Mouse (Mus musculus): ENCODE data around the gene Gm45618.

Gm45618 gene

DNA sequence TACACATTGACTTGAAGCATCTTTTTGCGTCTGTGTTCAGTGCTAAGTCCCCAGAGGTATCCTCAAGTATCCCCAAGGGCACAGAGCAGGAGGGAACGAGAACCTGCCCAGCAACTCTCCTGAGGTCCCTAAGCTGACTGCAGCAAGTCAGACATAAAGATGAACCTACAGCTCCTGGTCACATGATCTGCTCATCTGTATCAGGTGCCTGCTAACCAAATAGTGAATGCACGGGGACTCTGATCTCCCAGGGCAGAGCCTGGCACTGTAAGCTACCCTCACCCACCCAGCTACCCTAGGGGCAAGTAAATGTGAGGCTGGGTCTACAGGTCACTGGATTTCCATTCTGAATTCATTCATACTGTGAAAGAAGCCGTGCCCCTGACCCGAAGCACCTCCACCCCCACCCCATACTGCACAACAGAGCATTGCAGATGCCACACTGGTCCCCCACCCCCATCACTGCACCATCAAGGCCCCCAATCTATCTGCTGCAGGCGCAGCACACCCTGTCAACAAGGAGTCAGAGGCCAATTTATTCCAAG, 26.8 kb downstream of the Gm45618 start:
- DNase-seq, result no peak

DNA sequence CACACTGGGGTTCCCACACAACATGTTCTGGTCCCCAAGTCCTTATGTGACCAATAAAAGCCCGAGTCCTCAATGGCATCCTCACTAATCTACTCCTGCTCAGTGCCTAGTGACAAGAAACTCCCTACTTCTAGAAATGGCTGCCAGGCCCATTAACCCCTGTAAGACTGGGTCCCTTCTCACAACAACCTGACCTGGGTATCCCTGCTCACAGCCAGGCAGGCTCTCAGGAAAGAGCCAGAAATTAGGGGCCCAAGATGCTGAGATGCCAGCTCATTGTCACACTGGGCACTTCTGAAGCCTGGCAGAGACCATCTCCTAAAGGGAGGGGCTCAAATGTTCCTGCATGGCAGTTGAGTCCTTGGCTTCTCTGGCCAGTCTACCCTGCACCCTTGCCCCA, 27.5 kb downstream of the Gm45618 start:
- DNase-seq, result no peak

DNA sequence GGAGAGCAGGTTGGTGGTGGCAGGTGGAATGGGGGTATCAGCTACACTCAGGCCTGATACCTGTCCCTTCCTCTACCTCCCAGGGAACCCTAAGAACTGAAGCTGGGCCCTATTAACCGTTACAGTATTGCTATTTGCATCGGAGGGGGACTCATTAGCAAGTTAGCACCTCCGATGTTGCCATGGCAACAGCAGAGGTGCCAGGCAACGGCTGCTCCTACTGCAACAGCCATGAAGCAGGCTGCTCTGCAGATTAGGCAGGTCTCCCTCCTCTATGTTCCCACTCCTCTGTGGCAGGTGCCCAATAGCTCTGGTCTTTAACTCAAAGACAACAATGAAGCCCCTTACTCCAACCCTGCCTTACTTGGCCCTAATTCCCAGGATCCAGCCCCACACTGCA, 28.7 kb downstream of the Gm45618 start:
- DNase-seq, result no peak

DNA sequence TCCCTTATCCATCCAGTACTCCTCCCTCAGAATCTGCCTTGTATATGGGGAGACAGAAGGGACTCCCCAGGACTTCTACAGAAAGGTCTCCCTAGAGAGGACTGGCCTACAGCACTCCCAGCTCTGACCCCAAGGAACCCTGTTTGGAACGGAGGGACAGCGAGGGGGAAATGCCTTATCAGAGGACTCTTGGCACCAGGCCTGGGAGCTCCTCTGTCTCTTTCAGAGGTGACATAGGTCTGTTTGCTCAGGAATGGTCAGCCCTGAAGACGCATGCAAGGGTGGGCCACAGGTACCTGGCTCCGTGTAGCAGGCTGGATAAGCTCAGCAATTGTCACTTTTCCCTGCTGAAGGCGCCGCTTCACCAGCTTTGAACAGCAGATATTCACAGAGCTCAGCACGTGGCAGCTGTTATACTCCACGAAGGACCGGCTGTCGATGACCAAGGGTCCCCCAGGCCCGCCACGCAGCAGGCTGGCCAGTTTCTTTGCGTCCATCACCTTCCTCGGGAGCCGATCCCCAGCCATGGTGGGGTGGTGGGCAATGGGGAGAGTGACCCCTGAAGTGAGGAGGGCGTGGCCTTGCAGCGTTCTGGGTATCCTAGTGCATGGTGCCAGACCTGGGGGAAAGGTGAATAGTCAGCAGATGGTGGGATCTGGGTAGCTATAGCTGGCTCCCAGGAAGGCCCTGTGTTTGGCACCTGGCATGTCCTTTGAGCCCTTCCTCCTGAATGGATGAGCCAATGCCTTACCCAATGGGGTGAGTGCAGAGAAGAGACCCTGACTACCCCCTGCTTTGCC, 30.7 kb downstream of the Gm45618 start:
- no peak for DNase-seq

DNA sequence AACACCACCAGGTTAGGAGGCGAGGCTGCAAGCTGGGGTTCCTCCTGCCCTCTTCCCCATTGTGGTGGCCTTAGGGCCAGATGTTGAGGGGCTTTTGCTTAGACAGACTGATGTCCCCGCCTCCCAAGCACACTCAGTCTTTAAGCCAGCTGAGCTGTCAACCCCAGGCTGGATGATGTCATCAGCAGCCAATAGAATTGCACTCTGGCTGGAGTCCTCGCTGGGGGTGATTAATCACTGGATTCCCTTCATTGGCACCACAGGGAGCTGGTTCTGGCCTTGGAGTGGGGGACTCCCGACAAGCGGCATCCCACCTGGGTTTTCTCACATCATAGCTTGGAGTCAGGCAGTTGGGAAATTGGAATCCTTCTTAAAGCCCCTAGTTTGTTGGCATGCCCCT, 31.6 kb downstream of the Gm45618 start:
- DNase-seq, result no peak

DNA sequence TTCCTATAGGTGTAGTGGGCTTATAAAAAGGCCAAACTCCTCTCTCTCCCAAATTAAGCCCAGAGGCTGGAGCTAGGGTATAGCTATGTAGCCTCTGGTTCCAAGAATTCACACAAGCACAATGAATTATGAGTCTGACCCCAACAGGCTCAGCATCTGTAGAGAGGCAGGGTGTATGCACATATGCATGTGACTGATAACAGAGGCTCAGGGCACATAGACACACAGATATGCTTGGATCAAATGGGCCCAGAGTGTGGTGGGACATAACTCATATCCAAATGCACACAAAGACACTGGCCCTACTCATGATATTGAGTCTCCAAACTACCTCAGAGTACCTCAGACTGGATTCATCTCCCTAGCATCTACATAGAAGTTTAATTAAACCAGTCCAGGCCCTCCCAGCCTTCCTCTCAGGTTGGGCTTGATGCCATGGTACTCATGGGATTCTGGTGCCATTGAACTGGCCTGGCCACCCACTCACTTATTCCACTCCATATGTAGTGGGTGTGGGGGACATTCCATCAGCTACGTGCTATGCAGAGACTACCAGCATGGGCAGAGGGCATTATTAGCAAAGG, 33.4 kb downstream of the Gm45618 start:
- DNase-seq, result no peak

DNA sequence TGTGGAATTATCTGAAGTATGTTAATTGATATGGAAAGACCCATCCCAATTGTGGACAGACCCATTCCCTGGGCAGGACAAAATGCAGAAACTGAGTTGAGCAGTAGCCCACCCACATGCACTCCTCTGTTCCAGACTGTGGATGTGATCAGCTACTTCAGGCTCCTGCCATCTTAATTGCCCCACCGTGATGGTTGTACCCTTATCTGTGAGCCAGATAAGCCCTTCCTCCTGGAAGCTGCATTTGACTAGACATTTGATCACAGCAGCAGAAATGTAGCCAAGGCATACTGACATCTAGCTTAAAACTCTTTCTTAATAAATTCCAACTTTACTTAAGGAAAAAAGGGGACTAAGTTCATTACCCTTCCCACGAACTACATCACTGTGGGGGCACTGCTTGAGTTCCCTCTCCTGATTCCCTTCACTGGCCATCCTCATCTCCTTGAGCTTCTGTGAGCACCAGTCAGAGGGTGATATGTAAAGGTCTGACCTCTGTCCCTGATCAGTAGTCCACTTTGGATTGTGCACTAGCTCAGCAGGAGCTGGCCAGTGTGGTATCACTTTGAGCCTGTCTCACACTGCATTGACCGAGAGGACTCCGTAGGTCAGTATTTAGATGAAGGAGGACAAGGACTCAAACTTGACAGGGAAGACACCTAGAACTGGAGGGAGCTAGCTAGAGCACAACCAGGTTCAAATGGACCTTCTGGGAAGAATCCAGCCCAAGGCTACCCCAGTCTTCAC, 34.2 kb downstream of the Gm45618 start:
- no peak for DNase-seq

DNA sequence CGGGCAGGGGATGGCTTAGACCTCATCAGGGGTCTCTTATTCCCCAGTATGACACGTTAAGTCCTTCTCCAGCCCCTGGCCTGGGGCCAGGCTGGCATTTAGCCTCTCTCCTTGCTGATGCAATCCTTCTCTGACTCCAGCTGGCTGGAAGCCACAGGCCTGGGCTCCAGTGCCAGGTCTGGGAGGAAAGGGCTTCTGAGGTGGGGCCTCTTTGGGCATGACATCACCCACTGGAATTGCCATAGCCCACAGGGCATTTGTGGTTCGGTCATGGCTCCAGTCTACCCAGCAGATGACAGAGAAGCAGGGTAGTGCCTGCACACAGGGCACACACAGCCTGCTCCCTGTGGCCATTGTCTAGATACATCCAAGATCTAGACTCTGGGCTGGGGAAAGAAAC, 35.7 kb downstream of the Gm45618 start:
- DNase-seq, result peak; percentile 70

DNA sequence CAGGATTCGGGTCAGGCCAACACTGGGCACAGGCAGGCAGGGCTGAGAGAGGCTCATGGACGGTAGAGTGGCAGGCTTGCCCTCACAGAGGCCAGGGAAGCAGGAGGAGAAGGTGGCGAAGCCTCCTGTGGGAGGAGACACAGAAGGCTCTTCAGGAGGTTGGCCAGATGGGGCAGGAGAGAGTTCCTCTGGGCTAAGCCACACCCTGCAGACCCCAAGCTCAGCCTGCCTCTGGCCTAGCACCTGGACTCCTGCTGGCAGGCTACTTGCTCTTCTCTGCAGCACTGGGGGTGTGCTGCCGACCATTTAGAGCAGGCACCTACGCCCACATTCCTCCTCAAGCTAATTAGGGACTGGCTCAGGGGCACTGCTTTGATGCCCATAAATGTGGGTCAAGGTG, 36.1 kb downstream of the Gm45618 start:
- no peak for DNase-seq

DNA sequence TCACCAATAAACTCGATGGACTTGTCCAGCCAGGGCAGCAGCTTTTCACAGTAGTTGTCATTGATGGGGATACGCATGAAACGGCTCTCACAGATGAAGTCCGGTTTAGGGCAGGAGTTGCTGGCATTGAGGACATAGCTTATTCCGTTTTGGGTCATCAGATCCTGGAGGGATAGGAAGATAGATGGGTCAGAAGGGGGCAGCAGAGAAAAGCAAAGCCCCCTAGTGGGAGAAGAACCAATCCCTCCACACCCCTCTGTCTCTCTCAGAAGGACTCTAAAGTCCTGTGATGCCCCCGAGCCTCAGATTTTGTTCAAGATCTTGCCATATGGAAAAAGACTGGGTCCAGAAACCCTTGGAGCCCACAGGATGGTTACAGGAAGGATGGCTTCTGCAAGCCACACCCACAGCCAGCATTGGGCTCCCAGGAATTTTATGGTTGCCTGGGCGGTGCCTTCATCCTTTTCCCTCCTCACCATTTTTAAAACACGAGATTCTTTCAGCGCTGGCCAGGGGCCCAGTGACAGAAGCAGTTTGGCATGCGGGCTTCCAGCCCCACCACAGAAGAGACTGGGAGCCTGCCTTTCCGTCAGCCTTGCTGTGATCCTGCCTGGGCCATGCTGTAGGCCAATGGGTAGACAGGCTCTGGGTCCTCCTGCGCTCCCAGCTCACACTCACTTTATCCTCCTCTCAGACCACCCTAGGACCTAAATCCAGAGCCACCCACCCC, 36.8 kb downstream of the Gm45618 start:
- peak; percentile 44 for DNase-seq

DNA sequence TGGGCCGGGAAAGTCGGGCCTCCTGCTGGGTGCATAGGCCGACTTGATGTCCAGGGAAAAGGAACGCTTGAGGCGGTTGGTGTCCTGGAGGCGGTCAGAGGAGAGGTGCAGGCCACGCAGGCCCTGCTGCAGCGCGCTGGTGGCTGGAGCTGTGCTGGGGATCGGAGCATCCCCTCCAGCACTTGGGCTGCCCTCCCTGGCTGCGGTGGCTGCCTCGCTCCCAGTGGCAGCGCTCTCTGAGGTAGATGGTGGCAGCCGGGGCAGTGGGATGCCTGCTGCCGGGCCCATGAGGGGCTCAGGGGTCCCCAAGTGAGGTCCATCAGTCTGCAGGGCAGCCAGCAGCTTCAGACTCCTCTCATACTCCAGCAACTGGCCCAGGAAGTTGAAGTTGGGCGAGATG, 37.9 kb downstream of the Gm45618 start:
- no peak for DNase-seq

DNA sequence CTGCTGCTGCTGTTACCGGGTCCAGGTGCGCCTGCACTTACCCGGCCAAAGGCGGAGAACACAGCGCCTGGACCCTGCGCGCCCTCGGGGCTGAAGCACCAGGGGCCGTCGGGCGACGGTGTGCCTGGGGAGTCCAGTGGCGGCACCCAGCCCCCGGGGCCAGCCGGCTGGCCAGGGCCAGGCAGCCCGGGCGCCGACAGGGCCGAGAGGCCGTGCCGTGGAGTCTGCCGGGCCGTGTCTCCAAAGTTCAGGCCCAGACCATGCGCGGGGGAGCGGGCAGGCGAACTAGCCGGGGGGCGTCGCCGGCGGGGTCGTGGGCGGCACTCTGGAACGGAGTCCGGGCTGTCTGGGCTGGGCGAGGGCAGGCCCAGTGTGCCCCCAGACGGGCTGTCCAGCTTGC, 38.4 kb downstream of the Gm45618 start:
- DNase-seq, result no peak

DNA sequence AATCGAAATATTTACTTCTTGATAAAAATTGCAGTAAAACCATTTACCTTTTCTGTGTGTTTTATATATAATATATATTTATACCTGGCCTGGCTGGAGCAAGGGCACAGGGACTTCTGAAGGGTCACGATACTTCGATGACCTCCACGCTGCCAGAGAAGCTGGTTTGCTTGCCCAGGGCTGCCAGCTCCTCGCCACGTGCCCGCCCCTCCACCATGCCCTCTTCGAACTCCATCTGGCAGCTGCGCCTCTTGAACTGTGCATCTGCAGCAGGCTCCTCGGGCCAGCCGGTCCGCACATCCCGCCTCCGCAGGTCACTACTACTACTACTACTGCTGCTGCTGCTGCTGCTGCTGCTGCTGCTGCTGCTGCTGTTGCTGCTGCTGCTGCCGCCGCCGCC, 38.8 kb downstream of the Gm45618 start:
- DNase-seq, result no peak

DNA sequence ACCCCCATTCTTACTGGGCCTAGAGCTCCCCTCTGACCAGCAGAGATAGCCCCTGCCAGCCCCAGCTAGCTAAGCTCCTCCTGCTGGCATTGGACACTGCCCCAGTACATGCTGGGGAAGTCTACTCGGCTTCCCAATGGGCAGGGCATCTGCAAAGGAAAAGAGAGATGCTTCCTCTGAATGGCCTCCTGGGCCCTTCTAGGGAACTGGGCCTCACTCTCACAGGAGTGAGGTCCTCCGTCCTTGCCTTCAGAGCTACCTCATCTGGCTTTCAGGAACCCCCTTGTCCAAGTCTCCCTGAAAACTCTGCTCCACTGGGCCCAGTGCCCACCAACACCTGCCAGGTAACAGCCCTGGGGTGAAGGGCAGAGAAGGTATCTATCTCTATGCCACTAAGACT, 39.7 kb downstream of the Gm45618 start:
- DNase-seq, result no peak

DNA sequence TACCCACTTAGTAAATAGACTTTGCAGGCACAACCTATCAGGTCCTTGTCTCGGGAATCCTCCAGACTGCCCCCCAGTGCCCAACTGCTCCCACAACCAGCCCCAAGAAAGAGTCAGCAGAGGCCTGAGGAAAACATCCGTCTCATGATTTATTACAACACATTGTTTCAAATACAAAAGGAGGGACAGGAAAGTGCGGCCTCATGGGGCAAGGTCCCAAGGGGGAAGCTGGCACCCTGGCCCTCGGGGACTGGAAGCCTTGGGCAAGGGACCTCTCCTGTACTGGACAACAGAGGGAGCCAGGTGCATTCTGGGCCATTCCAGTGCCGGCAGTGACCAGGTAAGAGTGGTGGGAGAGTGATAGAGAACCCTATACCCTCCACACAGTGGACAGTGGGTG, 41.2 kb downstream of the Gm45618 start:
- DNase-seq, result no peak

DNA sequence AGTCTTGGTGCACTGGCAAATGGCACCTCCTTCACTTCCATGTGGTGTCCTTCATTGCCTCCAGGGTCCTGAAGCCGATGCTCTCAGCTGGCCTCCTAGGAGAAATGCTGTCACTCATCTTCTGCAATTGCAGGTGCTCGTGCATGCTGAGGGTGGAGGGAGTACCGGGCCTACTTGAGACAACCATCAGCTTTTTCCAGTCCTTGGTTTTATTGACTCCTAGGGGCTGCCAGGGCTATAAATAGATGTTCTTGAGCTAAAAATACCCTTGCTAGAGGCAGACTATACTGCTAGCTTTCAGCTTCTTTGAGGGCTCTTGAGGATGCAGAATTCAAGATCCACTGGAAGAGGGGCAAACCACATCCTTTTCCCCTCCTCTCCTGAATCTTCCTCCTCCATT, 43.4 kb downstream of the Gm45618 start:
- no peak for DNase-seq

DNA sequence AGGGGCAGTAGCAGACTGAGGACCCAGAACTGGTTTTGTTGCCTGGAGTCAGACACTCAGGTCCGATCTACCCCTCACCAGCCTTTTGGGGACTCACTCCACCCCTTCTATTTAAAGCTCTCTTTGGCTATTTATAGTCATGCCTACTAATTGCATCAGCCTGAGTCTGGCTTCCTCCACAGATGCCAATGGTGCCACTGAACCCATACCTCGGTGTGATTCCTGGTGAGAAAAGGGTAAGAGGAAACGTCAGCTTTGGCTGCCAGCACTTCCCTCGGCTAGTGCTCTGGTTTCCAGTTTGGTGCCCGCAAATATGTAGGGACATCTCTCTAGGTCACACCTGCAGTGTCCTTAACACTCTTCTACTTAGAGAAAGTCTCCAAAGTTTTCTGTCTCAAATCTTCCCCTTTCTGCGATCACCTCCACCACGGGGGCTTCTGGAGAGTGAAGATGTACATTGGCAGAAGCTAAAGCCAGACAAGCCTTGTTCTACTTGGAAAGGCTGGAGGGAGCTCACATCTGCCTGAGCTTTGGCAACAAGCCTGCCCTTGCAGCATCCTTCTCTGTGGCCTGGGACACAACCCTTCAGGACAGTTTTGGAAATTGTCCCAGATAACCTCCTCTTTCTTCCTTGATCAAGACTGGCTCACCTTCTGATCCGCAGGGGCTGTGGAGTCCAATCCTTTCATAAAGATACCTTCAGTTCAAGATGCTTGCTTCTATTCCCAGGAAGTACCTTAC, 46.2 kb downstream of the Gm45618 start:
- no peak for DNase-seq

DNA sequence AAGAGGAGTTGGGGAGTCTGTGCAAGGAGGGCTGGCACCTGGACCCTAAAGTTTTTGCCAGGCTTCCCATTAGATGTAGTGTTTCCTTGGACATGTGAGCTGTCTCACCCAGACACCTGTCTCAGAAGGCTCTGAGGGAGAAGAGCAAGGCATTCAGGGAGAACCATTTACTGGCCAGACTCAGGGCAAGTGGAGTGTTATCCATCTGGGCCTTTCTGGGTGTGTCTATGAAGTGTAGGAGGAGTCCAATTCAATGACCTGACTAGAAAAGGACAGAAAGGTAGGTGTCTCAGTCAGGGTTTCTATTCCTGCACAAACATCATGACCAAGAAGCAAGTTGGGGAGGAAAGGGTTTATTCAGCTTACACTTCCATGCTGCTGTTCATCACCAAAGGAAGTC, 48.8 kb downstream of the Gm45618 start:
- DNase-seq, result no peak

DNA sequence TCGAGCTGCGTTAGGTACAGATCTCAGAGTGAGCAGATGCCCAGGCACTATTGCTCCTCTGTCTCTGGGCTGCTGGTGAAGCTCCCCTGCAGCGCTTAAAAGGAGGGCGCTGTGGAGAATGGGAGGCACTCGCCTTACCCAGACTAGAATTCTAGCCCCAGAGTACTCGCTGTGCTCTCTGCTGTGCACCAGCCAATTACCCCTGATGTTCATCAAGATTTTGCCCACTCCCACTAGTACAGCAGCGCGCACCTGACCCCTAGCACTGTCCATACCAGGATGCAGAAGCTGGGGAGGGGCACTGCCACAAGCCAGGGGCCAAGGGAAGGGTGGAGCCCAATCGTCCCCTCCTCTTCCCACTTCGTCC, 49.3 kb downstream of the Gm45618 start:
- DNase-seq, result no peak

DNA sequence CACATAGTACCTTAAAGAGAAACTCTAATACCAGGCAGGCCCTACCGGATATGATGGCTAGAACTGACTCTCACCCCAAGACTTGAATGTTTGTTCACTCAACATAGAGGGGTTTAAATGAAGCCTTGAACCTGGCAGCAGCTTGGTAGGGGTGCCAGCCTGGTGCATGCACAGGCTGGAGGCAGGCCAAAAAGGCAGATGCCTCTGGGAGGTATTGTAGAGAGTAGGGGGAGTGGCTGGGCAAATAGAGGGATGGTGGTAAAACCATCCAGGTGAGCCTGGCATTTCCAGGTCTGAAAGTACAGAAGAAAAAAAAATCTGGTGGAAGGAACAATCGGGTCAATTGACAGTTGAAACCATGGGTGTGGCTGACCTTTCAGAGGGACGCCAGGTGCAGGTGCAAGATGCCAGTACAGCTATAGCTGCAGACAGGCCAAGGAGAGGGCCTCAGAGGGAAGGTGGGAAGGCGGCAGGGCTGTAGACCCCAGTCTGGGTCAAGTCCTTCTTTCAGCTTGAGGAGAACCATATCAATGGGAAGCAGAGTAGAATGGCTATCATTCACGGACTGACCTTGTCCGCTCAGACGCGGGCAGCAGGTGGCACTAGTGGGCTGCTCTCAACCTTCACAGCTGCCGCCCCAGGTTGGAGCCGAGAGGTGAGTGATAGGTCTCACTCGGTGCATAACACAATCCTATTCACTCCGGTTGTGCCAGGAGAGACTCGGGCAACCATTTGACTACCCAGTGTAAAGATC, 49.9 kb downstream of the Gm45618 start:
- peak; percentile 58 for DNase-seq
